Comparison of ENCODE assay signal across 8 mouse cellular contexts in genomic region chr2:48538668-48539341, GRCm38 (mm10).
DNase-seq lines count a peak whose midpoint lies in the region; ATAC-seq and TF ChIP-seq lines count a peak whose summit lies in the region.

No protein-coding gene starts in this region.

- no peak overlapping the region for H3K27ac ChIP-seq in left cerebral cortex, adult 2 months
- H3K27ac ChIP-seq in embryonic facial prominence, embryonic 15.5 days (replicated peaks): no peak overlapping the region
- H3K27ac ChIP-seq in kidney, embryonic 16.5 days (ENCODE audit: low read length): peak overlapping the region; percentile 56; the same call in 1 of the 2 replicates
- H3K27ac ChIP-seq in liver, embryonic 12.5 days: no peak overlapping the region

- 0 out of 2 replicates have a peak, but pooled peaks cover 5% of the 10 kb centered on the region for H3K4me1 ChIP-seq in embryonic facial prominence, embryonic 15.5 days
- H3K4me1 ChIP-seq in kidney, embryonic 16.5 days (ENCODE audit: insufficient read depth, low read length): 0 out of 2 replicates have a peak, but pooled peaks cover 6% of the 10 kb centered on the region
- no peaks in the 10 kb centered on the region for H3K4me1 ChIP-seq in liver, embryonic 12.5 days

- H3K4me2 ChIP-seq in embryonic facial prominence, embryonic 15.5 days (replicated peaks): peak overlapping the region; percentile 17
- H3K4me2 ChIP-seq in kidney, embryonic 16.5 days (replicated peaks; ENCODE audit: low read depth, low read length): peak overlapping the region; percentile 30
- H3K4me2 ChIP-seq in liver, embryonic 12.5 days: no peak overlapping the region

- DNase-seq in left cerebral cortex, adult 2 months (ENCODE audit: extremely low spot score in 1 of 2, low spot score in 2 of 2): no peak
- no peak for DNase-seq in left cerebral cortex, adult 11 months (ENCODE audit: low spot score)
- DNase-seq in neural tube, embryonic 10.5 days (ENCODE audit: extremely low spot score, low spot score): peak; percentile 60
- no peak for DNase-seq in urinary bladder, adult 18-20 months (ENCODE audit: low spot score in 2 of 2)
- no peak for DNase-seq in ovary, postnatal 14 days (ENCODE audit: low spot score)

- peak overlapping the region; percentile 32 for H3K4me3 ChIP-seq in left cerebral cortex, adult 2 months
- H3K4me3 ChIP-seq in embryonic facial prominence, embryonic 15.5 days (replicated peaks): 0 out of 2 replicates have a peak overlapping the region, but pooled peaks have one; percentile 0
- H3K4me3 ChIP-seq in kidney, embryonic 16.5 days (ENCODE audit: low read length): no peak overlapping the region
- no peak overlapping the region for H3K4me3 ChIP-seq in liver, embryonic 12.5 days

- no peaks in the 10 kb centered on the region for H3K9me3 ChIP-seq in embryonic facial prominence, embryonic 15.5 days (replicated peaks)
- H3K9me3 ChIP-seq in kidney, embryonic 16.5 days (ENCODE audit: low read length): no peaks in the 10 kb centered on the region
- no peaks in the 10 kb centered on the region for H3K9me3 ChIP-seq in liver, embryonic 12.5 days (replicated peaks)

- intact Hi-C loops in left cerebral cortex, adult 2 months (cut with DNase I): no loop called here

- H3K27me3 ChIP-seq in embryonic facial prominence, embryonic 15.5 days: no peaks in the 10 kb centered on the region
- no peaks in the 10 kb centered on the region for H3K27me3 ChIP-seq in kidney, embryonic 16.5 days (ENCODE audit: insufficient read depth, low read length)
- H3K27me3 ChIP-seq in liver, embryonic 12.5 days (replicated peaks): no peaks in the 10 kb centered on the region

- 38% methylated on average over 13 of the region's 13 CpGs for WGBS in embryonic facial prominence, embryonic 15.5 days
- 41% methylated on average over 13 of the region's 13 CpGs for WGBS in kidney, embryonic 16.5 days
- WGBS in liver, embryonic 12.5 days (ENCODE audit: insufficient replicate concordance): 71% methylated on average over 13 of the region's 13 CpGs

- no peak overlapping the region for H3K9ac ChIP-seq in embryonic facial prominence, embryonic 15.5 days
- no peak overlapping the region for H3K9ac ChIP-seq in kidney, embryonic 16.5 days (replicated peaks; ENCODE audit: low read length)
- H3K9ac ChIP-seq in liver, embryonic 12.5 days: no peak overlapping the region

- no peaks in the 10 kb centered on the region for H3K36me3 ChIP-seq in embryonic facial prominence, embryonic 15.5 days
- no peaks in the 10 kb centered on the region for H3K36me3 ChIP-seq in kidney, embryonic 16.5 days (ENCODE audit: insufficient read depth, low read length)
- H3K36me3 ChIP-seq in liver, embryonic 12.5 days: no peaks in the 10 kb centered on the region

- ATAC-seq in embryonic facial prominence, embryonic 15.5 days (ENCODE audit: insufficient number of reproducible peaks, low FRiP score, low TSS enrichment, low read depth): peak; percentile 54; the same call in 1 of the 2 replicates
- peak; percentile 31; the same call in 1 of the 2 replicates for ATAC-seq in kidney, embryonic 16.5 days (ENCODE audit: low FRiP score, low TSS enrichment)
- ATAC-seq in liver, embryonic 12.5 days: no peak

- no peak for TF ChIP-seq CTCF in left cerebral cortex, adult 2 months (IDR thresholded peaks at IDR 0.05)

Comparison
In these comparisons a context has a peak if more than half of its experiments do, and no peak if none do; other contexts are left out.
1. H3K4me3 ChIP-seq: peak in left cerebral cortex, adult 2 months (single experiment) and embryonic facial prominence, embryonic 15.5 days (single experiment); none in kidney, embryonic 16.5 days (single experiment) and liver, embryonic 12.5 days (single experiment).